Mouse (Mus musculus) embryonic fibroblast, embryonic 13.5 days (primary cell): ENCODE results near the gene Slc5a5. TPM values are rescaled to one million over a fixed set of nuclear protein-coding genes. Genes with fewer than 3 reads are reported as not detected.

Experiments used
- H3K27ac ChIP-seq: 2 replicates; pipeline ENCODE4 v1.5.1; 2012; ENCODE audit warnings: low read length, control low read depth, inconsistent platforms; ENCODE audit not compliant: insufficient read depth
- H3K4me1 ChIP-seq: 2 replicates; pipeline ENCODE4 v1.6.1; 2011; ENCODE audit warnings: low read length; ENCODE audit not compliant: control insufficient read depth, insufficient read depth
- H3K4me3 ChIP-seq: 2 replicates; pipeline ENCODE4 v1.5.1; 2011; ENCODE audit warnings: mild to moderate bottlenecking, control low read depth, low read length; ENCODE audit not compliant: insufficient read depth
- CTCF ChIP-seq: IDR thresholded peaks from 2 replicates; pipeline ENCODE4 v1.5.1; 2011; ENCODE audit warnings: mild to moderate bottlenecking, control low read depth, low read length, moderate library complexity, borderline replicate concordance; ENCODE audit not compliant: insufficient read depth
- POLR2A ChIP-seq: IDR thresholded peaks from 2 replicates; pipeline ENCODE4 v1.6.1; 2011; ENCODE audit warnings: low read depth, mild to moderate bottlenecking, control low read depth, low read length, moderate library complexity
- polyA plus RNA-seq: library from polyadenylated mRNA; stranded (reverse); fragments of >200 nt; gene quantifications from 2 replicates; pipeline ENCODE4 v1.2.4, GENCODE M21; 2011; ENCODE audit warnings: low read depth; ENCODE audit not compliant: missing spikeins, insufficient read length

The Slc5a5 gene
- 0.28 and 0.30 TPM in 2 replicates for polyA plus RNA-seq

GRCm38 (mm10) chr8:70892022-70892895, at the start of gene Slc5a5:
Gene Slc5a5 (minus strand): TSS chr8:70892757.
- Histone ChIP-seq H3K4me1 (no peaks in the 10 kb centered on the region), H3K4me3 (no peak within 1 kb of the TSS), H3K27ac (no peak within 1 kb of the TSS)
- TF ChIP-seq CTCF, result no peak
- TF ChIP-seq POLR2A, result no peak

- H3K4me1 ChIP-seq, result no peaks in the 10 kb centered on the region
- no peak for TF ChIP-seq POLR2A
- no peak for TF ChIP-seq CTCF
- H3K27ac ChIP-seq, result no peak overlapping the region
- no peak overlapping the region for H3K4me3 ChIP-seq
Observed at GRCm38 (mm10) chr8:70941478-70941877, 48.9 kb upstream of the Slc5a5 start.

GRCm38 (mm10) chr8:70937200-70937599, 44.6 kb upstream of the Slc5a5 start:
- TF ChIP-seq CTCF (no peak), POLR2A (no peak)
- H3K27ac ChIP-seq, result no peak overlapping the region

GRCm38 (mm10) chr8:70934786-70935185, 42.2 kb upstream of the Slc5a5 start:
- TF ChIP-seq POLR2A, result no peak
- TF ChIP-seq CTCF, result no peak

More at GRCm38 (mm10) chr8:70937200-70937599, 44.6 kb upstream of the Slc5a5 start:
- Histone ChIP-seq H3K4me1 (no peaks in the 10 kb centered on the region), H3K4me3 (no peak overlapping the region)

GRCm38 (mm10) chr8:70933036-70933435, 40.5 kb upstream of the Slc5a5 start:
- H3K4me3 ChIP-seq, result no peak overlapping the region
- no peaks in the 10 kb centered on the region for H3K4me1 ChIP-seq
- H3K27ac ChIP-seq, result no peak overlapping the region
- TF ChIP-seq CTCF (no peak), POLR2A (no peak)

More at GRCm38 (mm10) chr8:70934786-70935185, 42.2 kb upstream of the Slc5a5 start:
- no peaks in the 10 kb centered on the region for H3K4me1 ChIP-seq
- no peak overlapping the region for H3K4me3 ChIP-seq
- H3K27ac ChIP-seq, result no peak overlapping the region

GRCm38 (mm10) chr8:70931731-70932130, 39.2 kb upstream of the Slc5a5 start:
- no peak for TF ChIP-seq POLR2A
- no peak for TF ChIP-seq CTCF
- Histone ChIP-seq H3K27ac (no peak overlapping the region), H3K4me1 (no peaks in the 10 kb centered on the region), H3K4me3 (no peak overlapping the region)

- H3K4me1 ChIP-seq, result no peaks in the 10 kb centered on the region
Observed at GRCm38 (mm10) chr8:70928778-70929322, 36.3 kb upstream of the Slc5a5 start.

GRCm38 (mm10) chr8:70928096-70928495, 35.5 kb upstream of the Slc5a5 start:
- TF ChIP-seq CTCF (no peak), POLR2A (no peak)
- no peak overlapping the region for H3K4me3 ChIP-seq
- H3K27ac ChIP-seq, result no peak overlapping the region
- no peaks in the 10 kb centered on the region for H3K4me1 ChIP-seq

More at GRCm38 (mm10) chr8:70928778-70929322, 36.3 kb upstream of the Slc5a5 start:
- Histone ChIP-seq H3K4me3 (no peak overlapping the region), H3K27ac (no peak overlapping the region)
- no peak for TF ChIP-seq POLR2A
- no peak for TF ChIP-seq CTCF

GRCm38 (mm10) chr8:70926396-70926795, 33.8 kb upstream of the Slc5a5 start:
- no peak for TF ChIP-seq POLR2A
- TF ChIP-seq CTCF, result no peak
- H3K4me3 ChIP-seq, result no peak overlapping the region
- H3K27ac ChIP-seq, result no peak overlapping the region

GRCm38 (mm10) chr8:70925754-70926153, 33.2 kb upstream of the Slc5a5 start:
- TF ChIP-seq POLR2A (no peak), CTCF (no peak)
- H3K4me1 ChIP-seq, result no peaks in the 10 kb centered on the region
- no peak overlapping the region for H3K4me3 ChIP-seq
- H3K27ac ChIP-seq, result no peak overlapping the region

More at GRCm38 (mm10) chr8:70926396-70926795, 33.8 kb upstream of the Slc5a5 start:
- no peaks in the 10 kb centered on the region for H3K4me1 ChIP-seq
